Mouse (Mus musculus): ENCODE data around the gene Sowahd. TPM values are rescaled to one million over a fixed set of nuclear protein-coding genes. Genes with fewer than 3 reads are reported as not detected.

The Sowahd gene
- polyA plus RNA-seq, 1 experiment from 2014 or later = not detected

GRCm38 (mm10) chrX:37085665-37086064, 37.0 kb downstream of the Sowahd start:
- H3K4me1 ChIP-seq (replicated peaks; ENCODE audit: control insufficient read depth, insufficient read depth, low read length) = no peaks in the 10 kb centered on the region
- peak overlapping the region; percentile 53 for H3K4me3 ChIP-seq (ENCODE audit: low read depth, low read length)
- no peaks in the 10 kb centered on the region for H3K27me3 ChIP-seq (replicated peaks; ENCODE audit: control insufficient read depth, insufficient read depth, low read length)
- H3K9me3 ChIP-seq (ENCODE audit: control insufficient read depth) = no peaks in the 10 kb centered on the region
- peak overlapping the region; percentile 61 for H3K4me2 ChIP-seq (replicated peaks; ENCODE audit: low read depth)
- 27% methylated on average over 9 of the region's 9 CpGs for WGBS
- H3K9ac ChIP-seq (ENCODE audit: low read depth, low read length) = no peak overlapping the region
- no peak for TF ChIP-seq CTCF (IDR thresholded peaks at IDR 0.05; ENCODE audit: low read depth)
- H3K36me3 ChIP-seq (ENCODE audit: control insufficient read depth, insufficient read depth) = no peaks in the 10 kb centered on the region
- no peak overlapping the region; the same call in 1 of the 2 replicates for H3K27ac ChIP-seq (ENCODE audit: low read depth, low read length)
- peak; percentile 34 for ATAC-seq

GRCm38 (mm10) chrX:37088778-37089177, 40.1 kb downstream of the Sowahd start:
- Histone ChIP-seq H3K9me3 (ENCODE audit: control insufficient read depth) (no peaks in the 10 kb centered on the region), H3K4me3 (ENCODE audit: low read depth, low read length) (no peak overlapping the region), H3K36me3 (ENCODE audit: control insufficient read depth, insufficient read depth) (no peaks in the 10 kb centered on the region), H3K4me2 (replicated peaks; ENCODE audit: low read depth) (no peak overlapping the region), H3K27ac (ENCODE audit: low read depth, low read length) (no peak overlapping the region), H3K27me3 (replicated peaks; ENCODE audit: control insufficient read depth, insufficient read depth, low read length) (no peaks in the 10 kb centered on the region), H3K9ac (ENCODE audit: low read depth, low read length) (no peak overlapping the region), H3K4me1 (replicated peaks; ENCODE audit: control insufficient read depth, insufficient read depth, low read length) (no peaks in the 10 kb centered on the region)
- ATAC-seq = no peak
- TF ChIP-seq CTCF (IDR thresholded peaks at IDR 0.05; ENCODE audit: low read depth) = no peak
- 91% methylated on average over 1 of the region's 1 CpGs for WGBS

- H3K9ac ChIP-seq (ENCODE audit: low read depth, low read length) = no peak overlapping the region
- ATAC-seq = no peak
- WGBS = 75% methylated on average over 3 of the region's 3 CpGs
These were observed 42.8 kb downstream of the Sowahd start for GRCm38 (mm10) chrX:37091457-37091856.

GRCm38 (mm10) chrX:37095106-37095768, 46.6 kb downstream of the Sowahd start:
- H3K4me2 ChIP-seq (replicated peaks; ENCODE audit: low read depth) = no peak overlapping the region
- no peaks in the 10 kb centered on the region for H3K9me3 ChIP-seq (ENCODE audit: control insufficient read depth)
- H3K27ac ChIP-seq (ENCODE audit: low read depth, low read length) = no peak overlapping the region
- no peaks in the 10 kb centered on the region for H3K4me1 ChIP-seq (replicated peaks; ENCODE audit: control insufficient read depth, insufficient read depth, low read length)
- no peak for TF ChIP-seq CTCF (IDR thresholded peaks at IDR 0.05; ENCODE audit: low read depth)
- WGBS = 92% methylated on average over 11 of the region's 11 CpGs
- no peak for ATAC-seq
- no peaks in the 10 kb centered on the region for H3K27me3 ChIP-seq (replicated peaks; ENCODE audit: control insufficient read depth, insufficient read depth, low read length)
- H3K4me3 ChIP-seq (ENCODE audit: low read depth, low read length) = no peak overlapping the region
- no peak overlapping the region for H3K9ac ChIP-seq (ENCODE audit: low read depth, low read length)
- H3K36me3 ChIP-seq (ENCODE audit: control insufficient read depth, insufficient read depth) = no peaks in the 10 kb centered on the region

More at GRCm38 (mm10) chrX:37091457-37091856, 42.8 kb downstream of the Sowahd start:
- Histone ChIP-seq H3K4me3 (ENCODE audit: low read depth, low read length) (no peak overlapping the region), H3K9me3 (ENCODE audit: control insufficient read depth) (no peaks in the 10 kb centered on the region), H3K27me3 (replicated peaks; ENCODE audit: control insufficient read depth, insufficient read depth, low read length) (no peaks in the 10 kb centered on the region), H3K27ac (ENCODE audit: low read depth, low read length) (no peak overlapping the region), H3K36me3 (ENCODE audit: control insufficient read depth, insufficient read depth) (no peaks in the 10 kb centered on the region), H3K4me1 (replicated peaks; ENCODE audit: control insufficient read depth, insufficient read depth, low read length) (no peaks in the 10 kb centered on the region), H3K4me2 (replicated peaks; ENCODE audit: low read depth) (no peak overlapping the region)
- TF ChIP-seq CTCF (IDR thresholded peaks at IDR 0.05; ENCODE audit: low read depth) = no peak

GRCm38 (mm10) chrX:37098681-37099080, 50.0 kb downstream of the Sowahd start:
- Histone ChIP-seq H3K9me3 (ENCODE audit: control insufficient read depth) (no peaks in the 10 kb centered on the region), H3K4me2 (replicated peaks; ENCODE audit: low read depth) (no peak overlapping the region), H3K4me3 (ENCODE audit: low read depth, low read length) (no peak overlapping the region), H3K9ac (ENCODE audit: low read depth, low read length) (no peak overlapping the region), H3K27me3 (replicated peaks; ENCODE audit: control insufficient read depth, insufficient read depth, low read length) (no peaks in the 10 kb centered on the region), H3K4me1 (replicated peaks; ENCODE audit: control insufficient read depth, insufficient read depth, low read length) (no peaks in the 10 kb centered on the region), H3K36me3 (ENCODE audit: control insufficient read depth, insufficient read depth) (peaks cover 7% of the 10 kb centered on the region; the same call in 1 of the 2 replicates), H3K27ac (ENCODE audit: low read depth, low read length) (no peak overlapping the region)
- TF ChIP-seq CTCF (IDR thresholded peaks at IDR 0.05; ENCODE audit: low read depth) = no peak
- 89% methylated on average over 3 of the region's 3 CpGs for WGBS
- no peak for ATAC-seq

Other genes with a start within 250 kb of the Sowahd start
- gene Ube2a, start 174.9 kb upstream of the Sowahd start, polyA plus RNA-seq (2015; fragmentation: Nextera tagmentation; extraction: Ambion mirVana) = 153 and 168 TPM in 2 replicates
- gene C330007P06Rik, start 174.7 kb upstream of the Sowahd start, polyA plus RNA-seq (2015; fragmentation: Nextera tagmentation; extraction: Ambion mirVana) = 17.8 and 18.1 TPM in 2 replicates
- 1.4 TPM in 2 replicates for gene Nkrf, start 145.9 kb upstream of the Sowahd start, polyA plus RNA-seq (2015; fragmentation: Nextera tagmentation; extraction: Ambion mirVana)
- 5.7 and 6.6 TPM in 2 replicates for gene Sept6, start 57.1 kb upstream of the Sowahd start, polyA plus RNA-seq (2015; fragmentation: Nextera tagmentation; extraction: Ambion mirVana)
- 425 and 450 TPM in 2 replicates for gene Rpl39, start 36.6 kb downstream of the Sowahd start, polyA plus RNA-seq (2015; fragmentation: Nextera tagmentation; extraction: Ambion mirVana)
- gene Upf3b, start 61.5 kb downstream of the Sowahd start, polyA plus RNA-seq (2015; fragmentation: Nextera tagmentation; extraction: Ambion mirVana) = 9.6 and 11.4 TPM in 2 replicates
- gene Nkap, start 78.0 kb downstream of the Sowahd start, polyA plus RNA-seq (2015; fragmentation: Nextera tagmentation; extraction: Ambion mirVana) = 9.1 and 11.6 TPM in 2 replicates
- gene Akap14, start 120.0 kb downstream of the Sowahd start, polyA plus RNA-seq (2015; fragmentation: Nextera tagmentation; extraction: Ambion mirVana) = 0.10 TPM in 1 of 2 replicates, not detected in the other
- 676 and 731 TPM in 2 replicates for gene Ndufa1, start 142.3 kb downstream of the Sowahd start, polyA plus RNA-seq (2015; fragmentation: Nextera tagmentation; extraction: Ambion mirVana)
- gene Rnf113a1, start 142.4 kb downstream of the Sowahd start, polyA plus RNA-seq (2015; fragmentation: Nextera tagmentation; extraction: Ambion mirVana) = 6.1 and 7.1 TPM in 2 replicates
- not detected in 2 replicates for gene Gm9, start 162.2 kb downstream of the Sowahd start, polyA plus RNA-seq (2015; fragmentation: Nextera tagmentation; extraction: Ambion mirVana)
- not detected in 2 replicates for gene Rhox1, start 173.4 kb downstream of the Sowahd start, polyA plus RNA-seq (2015; fragmentation: Nextera tagmentation; extraction: Ambion mirVana)
- not detected in 2 replicates for gene Rhox2a, start 196.1 kb downstream of the Sowahd start, polyA plus RNA-seq (2015; fragmentation: Nextera tagmentation; extraction: Ambion mirVana)
- not detected in 2 replicates for gene Rhox3a, start 201.1 kb downstream of the Sowahd start, polyA plus RNA-seq (2015; fragmentation: Nextera tagmentation; extraction: Ambion mirVana)
- not detected in 2 replicates for gene Rhox4a, start 216.5 kb downstream of the Sowahd start, polyA plus RNA-seq (2015; fragmentation: Nextera tagmentation; extraction: Ambion mirVana)

All from intestine, postnatal 0 days (tissue).